Mouse (Mus musculus) adrenal gland, adult 2 months (tissue): Measurements from ENCODE around the gene Map2k7. TPM values are rescaled to one million over a fixed set of nuclear protein-coding genes. Genes with fewer than 3 reads are reported as not detected.
A peak's percentile ranks its signal among the peaks of the same experiment; 100 is the strongest.

ENCODE experiments used
- DNase-seq: peaks from one replicate; pipeline ENCODE4 v3.0.0; 2021
- long read RNA-seq: library from polyadenylated mRNA; stranded (forward); transcript quantifications from one replicate; pipeline ENCODE4 v2.0.0, GENCODE M21; 2021
- polyA plus RNA-seq: library from polyadenylated mRNA; depleted of rRNA; stranded (reverse); fragments of >200 nt; gene quantifications from 2 replicates; pipeline ENCODE4 v1.2.3, GENCODE M21; 2012; rRNA removed
- total RNA-seq, 2 experiments: library from RNA; stranded (reverse); gene quantifications; 2 replicates each; pipeline ENCODE4 v1.2.3; 2021

The Map2k7 gene
- 10 to 100 TPM; 72.0 to 93.2 TPM for total RNA-seq
- polyA plus RNA-seq, result 81.3 and 90.6 TPM in 2 replicates
- long read RNA-seq, transcript Map2k7-202 (12 exons, 3,525 nt), result major isoform, 21 of 44 reads
- long read RNA-seq, transcript Map2k7-206 (11 exons, 3,497 nt), result minor isoform, 14 of 44 reads
- long read RNA-seq, partial matches to known transcripts, result 3 of 44 reads
- long read RNA-seq, other reads (novel, unspliced or antisense), result 0 of 44 reads

DNA sequence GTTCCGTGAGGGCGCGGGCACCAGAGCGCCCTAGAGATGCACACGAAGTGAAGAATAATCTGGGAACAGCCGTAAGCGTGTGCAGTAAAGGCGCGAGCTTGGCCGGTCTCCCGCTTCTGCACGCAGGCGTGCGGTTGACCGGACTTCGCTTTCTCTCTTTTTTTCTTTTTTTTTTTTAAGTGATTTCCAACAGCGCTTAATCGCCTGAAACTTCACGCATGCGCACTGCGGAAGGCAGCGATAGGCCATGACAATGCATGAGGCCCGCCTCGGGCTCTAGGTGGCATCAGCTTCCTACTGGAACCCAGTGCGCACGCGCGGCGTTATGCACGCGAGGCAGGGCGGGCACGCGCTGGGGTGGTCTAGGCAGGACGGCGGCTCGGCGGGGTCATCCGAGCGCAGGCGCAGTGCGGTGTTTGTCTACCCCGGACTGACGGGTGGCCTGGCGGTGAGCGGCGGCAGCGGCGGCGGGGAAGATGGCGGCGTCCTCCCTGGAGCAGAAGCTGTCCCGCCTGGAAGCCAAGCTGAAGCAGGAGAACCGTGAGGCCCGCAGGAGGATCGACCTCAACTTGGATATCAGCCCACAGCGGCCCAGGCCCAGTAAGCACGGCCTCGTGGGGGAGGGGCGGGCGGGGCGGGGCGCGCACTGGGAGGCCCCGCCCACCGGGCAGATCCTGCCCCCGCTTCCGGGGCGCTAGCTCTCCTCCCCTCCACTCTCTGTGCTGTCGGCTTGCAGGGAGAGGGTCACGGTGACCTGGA lies at the start of gene Map2k7, which contains the start of gene Gm49320:
TSS of gene Map2k7 (plus strand) at position 307 of the 759 bp plus-strand sequence.
TSS of gene Gm49320 (plus strand) at position 432 of the 759 bp plus-strand sequence.
- peak; percentile 100 for DNase-seq

DNA sequence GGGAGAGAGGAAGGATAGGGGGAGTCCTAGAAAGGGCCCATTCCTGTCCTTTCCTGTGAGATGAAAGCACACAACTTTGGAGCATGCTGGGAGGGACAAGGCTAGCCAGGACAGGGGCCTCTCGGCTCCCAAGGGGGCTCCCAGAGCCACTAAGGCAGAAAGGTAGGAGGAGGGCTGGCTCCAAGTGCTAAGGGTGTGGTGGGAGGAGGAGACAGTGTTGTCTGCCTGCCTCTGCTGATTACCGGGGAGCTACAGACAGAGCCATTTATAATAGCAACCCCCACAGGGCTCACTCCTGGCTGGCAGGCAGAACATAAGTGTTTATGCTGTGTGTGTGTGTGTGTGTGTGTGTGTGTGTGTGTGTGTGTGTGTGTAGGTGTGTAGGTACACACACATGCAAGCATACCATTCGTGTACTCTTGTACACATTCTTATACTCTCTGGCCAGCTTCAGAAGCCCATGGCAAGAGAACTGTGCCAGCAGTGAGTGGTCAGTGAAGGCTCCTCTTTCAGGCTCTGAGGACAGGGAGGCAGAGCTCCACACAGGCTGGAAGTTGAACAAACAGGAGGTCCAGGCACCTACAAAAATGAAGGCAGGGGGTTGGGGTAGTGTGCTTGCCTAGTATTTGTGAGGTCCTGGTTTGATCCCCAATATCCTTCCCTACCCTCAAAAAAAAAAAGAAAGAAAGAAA lies 49.4 kb upstream of the Map2k7 start:
- no peak for DNase-seq

DNA sequence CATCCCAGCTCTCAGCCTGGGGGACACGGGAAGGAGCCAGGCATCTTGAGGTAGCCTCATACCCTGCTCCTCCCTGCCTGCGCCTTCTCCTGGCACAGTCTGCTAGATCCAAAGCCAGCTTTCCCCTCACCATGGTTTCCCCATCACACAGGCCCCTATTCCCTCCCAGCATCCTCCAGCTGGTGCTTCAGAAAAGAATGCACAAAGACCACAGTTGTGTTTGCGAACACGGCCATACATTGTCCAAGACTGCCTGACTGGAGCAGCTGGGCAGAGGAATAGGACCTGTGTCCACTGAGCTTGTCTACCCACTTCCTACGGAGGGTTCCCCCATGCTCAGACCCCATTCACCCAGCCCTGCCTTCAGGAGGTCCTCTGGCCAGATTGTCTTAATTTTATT lies 46.2 kb upstream of the Map2k7 start:
- DNase-seq, result no peak

DNA sequence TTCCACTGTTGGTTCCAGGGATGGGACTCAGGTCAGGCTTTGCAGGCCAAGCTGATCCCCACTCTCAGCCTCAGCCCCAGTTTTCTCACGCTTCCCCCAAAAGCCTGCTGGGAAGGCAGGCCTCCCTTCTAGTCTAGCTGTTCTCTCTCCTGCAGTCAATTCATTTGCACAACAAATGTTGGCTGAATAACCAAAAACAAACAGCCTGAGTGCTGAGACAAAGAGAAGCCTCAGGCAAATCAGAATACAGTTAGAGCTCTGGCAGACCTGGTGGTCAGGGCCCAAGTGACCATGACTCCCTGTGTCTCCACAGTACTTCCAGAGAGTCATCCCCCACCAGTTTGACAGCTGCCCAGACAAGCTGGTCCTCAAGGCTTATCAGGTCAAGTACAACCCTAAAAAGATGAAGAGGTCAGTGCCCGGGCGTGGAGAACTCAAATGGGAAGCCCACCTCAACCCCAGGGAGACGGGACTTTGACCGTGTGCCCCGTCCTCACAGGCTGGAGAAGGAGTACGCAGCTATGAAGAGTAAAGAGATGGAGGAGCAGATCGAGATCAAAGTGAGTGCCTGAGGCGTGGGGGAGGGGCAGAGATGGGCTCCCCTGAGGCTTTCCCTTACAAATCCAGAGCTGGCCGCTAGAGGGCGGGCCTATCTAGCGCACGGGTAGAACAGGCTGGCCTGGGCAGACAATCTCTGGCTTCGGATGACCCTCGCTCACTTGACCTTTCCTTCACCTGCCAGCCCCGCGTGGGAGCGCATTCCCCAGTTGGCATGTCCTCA lies 45.5 kb upstream of the Map2k7 start:
- DNase-seq, result peak; percentile 90

DNA sequence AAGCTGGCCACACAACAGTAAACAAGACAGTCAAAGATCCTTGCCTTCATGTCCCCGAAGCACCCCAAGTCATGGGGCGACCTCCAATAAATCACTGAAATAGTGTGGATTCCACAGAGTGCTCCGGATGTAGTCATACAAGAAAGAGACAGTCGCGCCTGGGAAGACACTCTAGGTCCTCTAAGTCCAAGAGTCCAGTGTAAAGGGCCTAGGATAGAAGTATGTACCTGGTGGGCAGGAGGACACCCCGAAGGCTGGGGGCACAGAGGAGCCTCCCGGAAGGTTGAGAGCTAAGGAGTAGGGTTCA lies 45.0 kb upstream of the Map2k7 start:
- no peak for DNase-seq

DNA sequence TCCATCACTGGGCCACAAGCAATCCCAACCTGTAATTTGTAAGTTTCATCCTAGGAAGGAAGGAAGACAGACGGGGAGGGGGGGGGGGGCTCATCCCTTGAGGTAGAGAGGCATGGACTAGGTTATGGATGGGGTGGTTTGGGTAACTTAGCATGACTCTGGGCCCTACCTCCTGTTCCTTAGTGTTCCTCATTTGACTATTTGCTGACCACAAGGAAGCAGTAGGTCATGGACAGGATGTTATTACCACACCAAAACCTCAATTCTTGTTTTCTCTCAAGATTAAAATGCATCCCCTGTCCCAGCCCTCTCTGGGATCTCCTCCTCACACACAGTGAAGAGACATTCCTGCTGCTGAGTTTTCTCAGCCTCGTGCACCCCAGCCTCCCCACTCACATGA lies 37.2 kb upstream of the Map2k7 start:
- no peak for DNase-seq

DNA sequence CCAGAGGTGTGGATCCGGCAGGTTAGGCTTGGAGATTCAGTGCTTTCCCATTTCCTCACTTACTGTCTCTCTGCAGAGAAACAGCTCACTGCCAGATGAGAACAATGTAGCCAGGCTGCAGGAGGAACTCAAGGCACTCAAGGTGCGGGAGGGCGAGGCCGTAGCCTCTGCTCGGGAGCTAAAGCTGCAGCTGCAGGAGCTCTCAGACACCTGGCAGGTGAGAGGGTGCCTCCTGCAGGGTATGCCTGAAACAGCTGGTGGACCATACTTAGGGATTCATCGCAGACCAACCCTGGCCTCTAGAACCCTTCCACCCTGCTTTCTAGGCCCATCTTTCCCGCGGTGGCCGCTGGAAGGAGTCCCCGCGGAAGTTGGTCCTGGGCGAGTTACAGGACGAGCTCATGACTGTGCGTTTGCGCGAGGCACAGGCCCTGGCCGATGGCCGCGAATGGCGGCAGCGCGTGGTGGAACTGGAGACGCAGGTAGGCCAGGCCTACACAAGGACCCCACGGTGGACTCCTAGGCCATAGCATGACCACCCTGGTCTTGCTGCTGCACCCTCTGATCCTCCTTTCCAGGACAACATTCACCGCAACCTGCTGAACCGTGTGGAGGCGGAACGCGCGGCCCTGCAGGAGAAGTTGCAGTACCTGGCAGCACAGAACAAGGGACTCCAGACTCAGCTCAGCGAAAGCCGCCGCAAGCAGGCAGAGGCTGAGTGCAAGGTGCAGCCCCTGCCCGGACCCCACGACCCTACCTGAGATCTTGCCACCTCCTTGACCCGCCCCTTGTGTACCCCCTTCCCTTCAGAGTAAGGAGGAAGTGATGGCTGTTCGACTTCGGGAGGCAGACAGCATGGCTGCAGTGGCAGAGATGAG lies 33.1 kb upstream of the Map2k7 start:
- no peak for DNase-seq

DNA sequence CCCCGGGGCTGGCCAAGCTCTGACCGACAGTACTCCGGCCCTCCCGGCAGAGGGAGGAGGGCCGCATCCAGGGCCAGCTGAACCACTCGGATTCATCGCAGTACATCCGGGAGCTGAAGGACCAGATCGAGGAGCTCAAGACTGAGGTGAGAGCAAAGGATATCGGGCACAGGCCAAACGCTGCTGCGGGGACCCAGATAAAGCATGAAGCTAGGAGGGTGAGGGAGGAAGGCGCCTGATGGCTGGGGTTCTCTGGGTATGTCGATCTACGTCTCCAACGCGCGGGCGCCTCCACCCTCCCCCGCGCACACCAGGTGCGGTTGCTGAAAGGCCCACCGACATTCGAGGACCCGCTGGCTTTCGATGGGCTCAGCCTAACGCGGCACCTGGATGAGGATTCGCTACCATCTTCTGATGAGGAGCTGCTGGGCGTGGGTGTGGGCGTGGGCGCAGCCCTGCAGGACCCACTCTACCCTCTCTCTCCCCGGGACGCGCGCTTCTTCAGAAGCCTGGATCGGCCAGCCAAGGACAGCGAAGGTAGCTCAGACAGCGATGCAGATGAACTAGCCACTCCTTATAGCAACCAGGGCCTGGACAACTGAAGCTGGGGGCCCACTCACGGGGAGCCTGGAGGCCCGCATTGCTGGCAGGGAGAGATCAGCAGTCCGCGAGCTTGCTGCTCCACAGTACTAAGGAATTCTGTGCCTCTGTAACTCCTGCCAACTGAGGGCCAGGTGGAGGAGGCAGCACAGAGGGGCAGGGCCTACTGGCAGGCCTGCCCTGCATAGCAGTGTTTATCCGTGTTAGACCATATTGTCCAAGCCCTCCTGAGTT lies 32.1 kb upstream of the Map2k7 start:
- no peak for DNase-seq

DNA sequence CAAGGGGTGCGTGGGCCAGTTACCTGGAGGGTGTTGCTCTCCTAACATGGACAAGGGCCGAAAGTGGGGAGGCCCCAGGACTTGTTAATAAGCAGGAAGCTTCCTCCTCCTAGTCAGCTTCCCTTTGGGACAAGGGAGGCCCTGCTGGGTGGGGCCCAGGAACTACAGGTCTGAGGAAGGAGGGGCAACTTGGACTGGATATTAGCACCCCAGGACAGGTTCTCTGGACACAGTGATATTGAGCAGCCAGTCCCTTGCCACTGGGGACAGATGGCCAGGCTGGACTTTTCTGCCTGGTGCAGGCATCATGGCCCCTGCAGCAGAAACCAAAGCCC lies 31.6 kb upstream of the Map2k7 start:
- no peak for DNase-seq

GRCm38 (mm10) chr8:4211097-4211496 lies 27.4 kb upstream of the Map2k7 start:
- no peak for DNase-seq

GRCm38 (mm10) chr8:4212809-4213209 lies 25.7 kb upstream of the Map2k7 start:
- no peak for DNase-seq

GRCm38 (mm10) chr8:4213210-4214005 lies 25.1 kb upstream of the Map2k7 start:
- peak; percentile 91 for DNase-seq

GRCm38 (mm10) chr8:4214006-4214980 lies 24.2 kb upstream of the Map2k7 start:
- DNase-seq, result peak; percentile 92

GRCm38 (mm10) chr8:4216296-4216695 lies 22.2 kb upstream of the Map2k7 start:
- no peak for DNase-seq

DNA sequence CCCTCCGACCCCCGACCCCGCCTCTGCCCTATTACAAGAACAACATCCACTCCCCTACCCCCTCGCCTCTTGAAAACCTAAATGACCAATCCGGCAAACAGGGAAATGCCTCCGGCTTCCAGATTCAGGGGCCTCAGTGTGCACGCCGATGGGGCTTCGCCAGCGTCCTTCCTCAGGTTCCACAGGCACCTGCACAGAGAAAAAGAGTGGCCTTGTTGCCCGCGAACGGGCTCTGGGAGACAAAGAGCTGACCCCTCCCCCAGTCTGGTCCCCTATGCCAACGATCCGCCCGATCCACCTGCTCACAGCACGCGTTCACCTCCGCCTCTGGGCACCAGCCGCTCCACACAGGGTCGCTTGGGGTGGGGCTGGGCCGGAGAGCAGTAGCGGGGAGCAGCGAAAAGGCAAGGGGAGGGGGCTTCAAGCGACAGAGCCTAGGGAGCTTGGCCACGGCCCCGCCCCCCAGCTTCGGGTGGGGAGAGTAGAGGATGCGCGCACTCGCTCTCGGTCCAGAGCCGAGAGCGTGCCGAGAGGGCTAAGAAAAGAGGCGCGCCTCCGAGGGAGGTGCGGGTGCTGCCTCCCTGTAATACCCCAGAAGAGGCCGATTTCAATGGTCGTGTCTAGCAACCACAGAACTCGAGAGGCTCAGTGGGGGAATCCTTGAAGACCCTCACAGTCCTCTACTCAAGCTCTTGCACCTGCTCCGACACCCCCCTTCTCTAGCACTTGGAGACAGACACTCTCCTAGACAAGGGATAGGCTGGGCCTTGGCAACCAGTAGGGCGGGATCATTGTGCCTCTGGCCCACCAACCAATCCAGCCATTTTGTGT lies 21.5 kb upstream of the Map2k7 start, which contains the start of gene Prr36:
TSS of gene Prr36 (minus strand) at position 669 of the 831 bp plus-strand sequence.
- DNase-seq, result peak; percentile 56

DNA sequence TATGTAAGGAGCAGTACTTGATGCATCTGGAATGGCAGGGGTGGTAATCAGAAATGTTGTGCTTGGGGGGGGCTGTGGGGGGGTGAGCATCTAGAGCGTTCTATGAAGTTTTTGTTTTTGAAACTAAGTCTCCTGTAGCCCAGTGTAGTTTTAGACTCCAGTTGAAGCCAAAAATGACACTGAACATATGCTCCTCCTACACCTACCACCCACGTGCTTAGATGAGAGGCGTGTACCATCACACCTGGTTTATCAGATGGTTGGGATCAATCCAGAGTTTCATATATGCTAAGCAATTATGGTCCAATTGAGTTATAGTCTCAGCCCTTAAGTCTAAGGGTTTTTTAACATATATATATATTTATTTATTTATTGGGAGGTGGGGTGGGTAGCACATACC lies 18.9 kb upstream of the Map2k7 start:
- DNase-seq, result no peak

DNA sequence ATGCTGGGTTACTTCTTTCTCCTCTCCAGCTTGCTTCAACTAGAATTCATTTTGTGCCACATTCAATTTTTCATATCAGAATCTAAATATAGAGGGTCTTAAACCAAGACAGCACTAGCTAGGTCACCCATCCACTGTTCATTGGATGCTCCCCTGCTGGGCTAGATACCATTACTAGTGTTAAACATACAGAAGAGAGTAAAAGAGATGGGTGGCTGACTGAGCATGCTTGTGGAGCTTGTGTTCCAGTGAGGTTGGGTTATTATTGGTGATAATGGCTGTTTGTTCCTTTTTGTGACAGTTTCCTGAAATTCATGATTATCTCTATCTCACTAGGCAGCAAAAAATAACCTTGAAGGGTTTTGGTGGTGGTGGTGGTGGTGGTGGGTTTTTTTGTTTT lies 16.5 kb upstream of the Map2k7 start:
- no peak for DNase-seq
